Mouse (Mus musculus): ENCODE measurements around the gene Arpp19. TPM values are rescaled to one million over a fixed set of nuclear protein-coding genes. Genes with fewer than 3 reads are reported as not detected.

The Arpp19 gene
- polyA plus RNA-seq (2015; fragmentation: Nextera tagmentation; extraction: Ambion mirVana): 197 and 208 TPM in 2 replicates

GRCm38 (mm10) chr9:75037451-75038356, at the start of gene Arpp19:
TSS of gene Arpp19 (plus strand) at chr9:75037614.
- Histone ChIP-seq H3K4me3 (ENCODE audit: low read length) (peak within 1 kb of the TSS; percentile 53), H3K27ac (ENCODE audit: low read depth, low read length) (peak within 1 kb of the TSS; percentile 49; the same call in 1 of the 2 replicates)

GRCm38 (mm10) chr9:74988893-74989460, 48.4 kb upstream of the Arpp19 start:
- no peak overlapping the region for H3K27ac ChIP-seq (ENCODE audit: low read depth, low read length)
- H3K4me2 ChIP-seq (ENCODE audit: low read length): no peak overlapping the region
- no peaks in the 10 kb centered on the region for H3K4me1 ChIP-seq (ENCODE audit: control insufficient read depth, insufficient read depth, low read depth, low read length)
- H3K27me3 ChIP-seq (replicated peaks; ENCODE audit: control insufficient read depth, insufficient read depth, low read length): no peaks in the 10 kb centered on the region
- H3K9me3 ChIP-seq (ENCODE audit: control insufficient read depth, low read length): no peaks in the 10 kb centered on the region
- no peak overlapping the region for H3K4me3 ChIP-seq (ENCODE audit: low read length)
- H3K36me3 ChIP-seq (ENCODE audit: control insufficient read depth, insufficient read depth, low read length): no peaks in the 10 kb centered on the region
- H3K9ac ChIP-seq (ENCODE audit: low read depth, low read length): no peak overlapping the region
- no peak for ATAC-seq
- 89% methylated on average over 7 of the region's 7 CpGs for WGBS

More at GRCm38 (mm10) chr9:75037451-75038356, at the start of gene Arpp19:
- H3K4me1 ChIP-seq (ENCODE audit: control insufficient read depth, insufficient read depth, low read depth, low read length): peaks cover 11% of the 10 kb centered on the region
- H3K9ac ChIP-seq (ENCODE audit: low read depth, low read length): peak within 1 kb of the TSS; percentile 84
- no peaks in the 10 kb centered on the region for H3K36me3 ChIP-seq (ENCODE audit: control insufficient read depth, insufficient read depth, low read length)
- ATAC-seq: peak; percentile 96
- 0% methylated on average over 63 of the region's 73 CpGs for WGBS
- no peaks in the 10 kb centered on the region for H3K27me3 ChIP-seq (replicated peaks; ENCODE audit: control insufficient read depth, insufficient read depth, low read length)
- H3K4me2 ChIP-seq (ENCODE audit: low read length): peak within 1 kb of the TSS; percentile 69
- no peaks in the 10 kb centered on the region for H3K9me3 ChIP-seq (ENCODE audit: control insufficient read depth, low read length)

- WGBS: 82% methylated on average over 2 of the region's 2 CpGs
These were observed 47.4 kb upstream of the Arpp19 start for GRCm38 (mm10) chr9:74989990-74990389.

GRCm38 (mm10) chr9:74994611-74995257, 42.7 kb upstream of the Arpp19 start:
- no peak overlapping the region for H3K9ac ChIP-seq (ENCODE audit: low read depth, low read length)
- no peaks in the 10 kb centered on the region for H3K27me3 ChIP-seq (replicated peaks; ENCODE audit: control insufficient read depth, insufficient read depth, low read length)
- H3K27ac ChIP-seq (ENCODE audit: low read depth, low read length): no peak overlapping the region
- 82% methylated on average over 10 of the region's 10 CpGs for WGBS
- H3K4me1 ChIP-seq (ENCODE audit: control insufficient read depth, insufficient read depth, low read depth, low read length): no peaks in the 10 kb centered on the region
- H3K36me3 ChIP-seq (ENCODE audit: control insufficient read depth, insufficient read depth, low read length): no peaks in the 10 kb centered on the region
- no peak overlapping the region for H3K4me2 ChIP-seq (ENCODE audit: low read length)
- H3K4me3 ChIP-seq (ENCODE audit: low read length): no peak overlapping the region
- ATAC-seq: no peak
- no peaks in the 10 kb centered on the region for H3K9me3 ChIP-seq (ENCODE audit: control insufficient read depth, low read length)

More at GRCm38 (mm10) chr9:74989990-74990389, 47.4 kb upstream of the Arpp19 start:
- H3K4me2 ChIP-seq (ENCODE audit: low read length): no peak overlapping the region
- H3K4me3 ChIP-seq (ENCODE audit: low read length): no peak overlapping the region
- no peaks in the 10 kb centered on the region for H3K9me3 ChIP-seq (ENCODE audit: control insufficient read depth, low read length)
- H3K27ac ChIP-seq (ENCODE audit: low read depth, low read length): no peak overlapping the region
- no peak overlapping the region for H3K9ac ChIP-seq (ENCODE audit: low read depth, low read length)
- no peaks in the 10 kb centered on the region for H3K36me3 ChIP-seq (ENCODE audit: control insufficient read depth, insufficient read depth, low read length)
- H3K27me3 ChIP-seq (replicated peaks; ENCODE audit: control insufficient read depth, insufficient read depth, low read length): no peaks in the 10 kb centered on the region
- ATAC-seq: no peak
- H3K4me1 ChIP-seq (ENCODE audit: control insufficient read depth, insufficient read depth, low read depth, low read length): no peaks in the 10 kb centered on the region

- Histone ChIP-seq H3K27me3 (replicated peaks; ENCODE audit: control insufficient read depth, insufficient read depth, low read length) (no peaks in the 10 kb centered on the region), H3K4me3 (ENCODE audit: low read length) (no peak overlapping the region), H3K4me2 (ENCODE audit: low read length) (no peak overlapping the region), H3K27ac (ENCODE audit: low read depth, low read length) (no peak overlapping the region), H3K9me3 (ENCODE audit: control insufficient read depth, low read length) (no peaks in the 10 kb centered on the region), H3K4me1 (ENCODE audit: control insufficient read depth, insufficient read depth, low read depth, low read length) (no peaks in the 10 kb centered on the region), H3K9ac (ENCODE audit: low read depth, low read length) (no peak overlapping the region), H3K36me3 (ENCODE audit: control insufficient read depth, insufficient read depth, low read length) (no peaks in the 10 kb centered on the region)
- no peak for ATAC-seq
- WGBS: 64% methylated on average over 2 of the region's 2 CpGs
These were observed 41.1 kb upstream of the Arpp19 start for GRCm38 (mm10) chr9:74996349-74996748.

- Histone ChIP-seq H3K4me3 (ENCODE audit: low read length) (no peak overlapping the region), H3K9ac (ENCODE audit: low read depth, low read length) (no peak overlapping the region), H3K4me2 (ENCODE audit: low read length) (no peak overlapping the region), H3K4me1 (ENCODE audit: control insufficient read depth, insufficient read depth, low read depth, low read length) (no peaks in the 10 kb centered on the region; the same call in 1 of the 2 replicates), H3K27ac (ENCODE audit: low read depth, low read length) (no peak overlapping the region), H3K27me3 (replicated peaks; ENCODE audit: control insufficient read depth, insufficient read depth, low read length) (no peaks in the 10 kb centered on the region), H3K36me3 (ENCODE audit: control insufficient read depth, insufficient read depth, low read length) (no peaks in the 10 kb centered on the region), H3K9me3 (ENCODE audit: control insufficient read depth, low read length) (no peaks in the 10 kb centered on the region)
- ATAC-seq: no peak
These were observed 39.4 kb upstream of the Arpp19 start for GRCm38 (mm10) chr9:74997976-74998375.

- Histone ChIP-seq H3K4me2 (ENCODE audit: low read length) (no peak overlapping the region), H3K4me3 (ENCODE audit: low read length) (no peak overlapping the region), H3K36me3 (ENCODE audit: control insufficient read depth, insufficient read depth, low read length) (peaks cover 2% of the 10 kb centered on the region), H3K9ac (ENCODE audit: low read depth, low read length) (no peak overlapping the region), H3K27ac (ENCODE audit: low read depth, low read length) (no peak overlapping the region), H3K27me3 (replicated peaks; ENCODE audit: control insufficient read depth, insufficient read depth, low read length) (no peaks in the 10 kb centered on the region), H3K9me3 (ENCODE audit: control insufficient read depth, low read length) (no peaks in the 10 kb centered on the region), H3K4me1 (ENCODE audit: control insufficient read depth, insufficient read depth, low read depth, low read length) (no peaks in the 10 kb centered on the region; the same call in 1 of the 2 replicates)
- 79% methylated on average over 6 of the region's 6 CpGs for WGBS
- ATAC-seq: no peak
These were observed 36.4 kb upstream of the Arpp19 start for GRCm38 (mm10) chr9:75001006-75001405.

GRCm38 (mm10) chr9:75001611-75002204, 35.7 kb upstream of the Arpp19 start:
- no peak overlapping the region for H3K4me2 ChIP-seq (ENCODE audit: low read length)
- H3K27ac ChIP-seq (ENCODE audit: low read depth, low read length): peak overlapping the region; percentile 29; the same call in 1 of the 2 replicates
- WGBS: 62% methylated on average over 5 of the region's 5 CpGs
- H3K9me3 ChIP-seq (ENCODE audit: control insufficient read depth, low read length): no peaks in the 10 kb centered on the region
- no peak overlapping the region for H3K4me3 ChIP-seq (ENCODE audit: low read length)
- no peak overlapping the region for H3K9ac ChIP-seq (ENCODE audit: low read depth, low read length)
- ATAC-seq: peak; percentile 65; the same call in 1 of the 2 replicates
- no peaks in the 10 kb centered on the region for H3K27me3 ChIP-seq (replicated peaks; ENCODE audit: control insufficient read depth, insufficient read depth, low read length)
- H3K36me3 ChIP-seq (ENCODE audit: control insufficient read depth, insufficient read depth, low read length): peaks cover 6% of the 10 kb centered on the region
- H3K4me1 ChIP-seq (ENCODE audit: control insufficient read depth, insufficient read depth, low read depth, low read length): no peaks in the 10 kb centered on the region; the same call in 1 of the 2 replicates

Data from hindbrain, embryonic 16.5 days (tissue).